Mouse (Mus musculus): ENCODE results near the gene Ascc1. TPM values are rescaled to one million over a fixed set of nuclear protein-coding genes. Genes with fewer than 3 reads are reported as not detected.

Ascc1 gene
- polyA plus RNA-seq, 1 experiment = 27.8 TPM

DNA sequence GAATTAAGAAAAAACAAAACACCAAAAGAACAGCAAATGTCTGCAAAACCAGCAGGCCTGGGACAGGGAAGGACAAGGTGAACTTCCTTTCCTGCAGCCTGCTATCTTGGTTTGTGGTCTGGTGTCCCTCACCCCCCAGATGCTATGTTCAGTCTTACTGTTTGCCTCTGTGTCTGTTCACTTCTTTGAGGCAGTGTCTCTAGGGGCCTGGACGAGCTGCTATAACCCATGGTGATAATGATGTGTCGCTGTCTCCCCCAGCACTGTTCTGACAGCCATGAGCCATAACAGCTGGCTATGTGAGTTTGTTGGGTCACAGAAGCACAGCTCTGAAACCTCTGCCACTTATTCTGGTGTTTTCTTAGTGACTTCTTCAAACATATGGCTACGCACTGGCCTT is 27.8 kb upstream of the Ascc1 start:
- peaks cover 6% of the 10 kb centered on the region for H3K4me1 ChIP-seq (ENCODE audit: control insufficient read depth, insufficient read depth, low read length)
- no peak overlapping the region for H3K27ac ChIP-seq (ENCODE audit: insufficient read depth, low read length)
- TF ChIP-seq CTCF (IDR thresholded peaks at IDR 0.05; ENCODE audit: borderline replicate concordance, insufficient read depth, low read length) (no peak), POLR2A (IDR thresholded peaks at IDR 0.05; ENCODE audit: low read depth, low read length) (no peak)
- H3K4me3 ChIP-seq (ENCODE audit: insufficient read depth, low read length) = no peak overlapping the region

DNA sequence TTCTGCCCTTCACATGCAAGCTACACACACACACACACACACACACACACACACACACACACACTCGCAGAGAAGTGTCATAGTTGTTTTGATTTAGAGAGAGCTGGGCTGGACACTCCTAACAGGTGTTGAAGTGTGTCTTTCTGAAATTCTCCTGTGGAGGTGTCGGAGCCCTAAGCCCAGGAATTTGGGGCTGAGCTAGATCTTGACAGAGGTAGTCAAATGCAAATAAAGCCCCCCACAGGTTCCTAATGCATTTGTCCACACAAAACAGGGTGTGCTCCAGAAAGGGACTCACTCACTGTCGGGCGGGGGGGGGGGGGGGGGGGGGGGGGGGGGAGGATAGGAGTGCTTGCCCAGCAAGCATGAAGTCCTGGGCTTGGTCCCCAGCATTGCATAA is 25.5 kb upstream of the Ascc1 start:
- peaks cover 6% of the 10 kb centered on the region for H3K4me1 ChIP-seq (ENCODE audit: control insufficient read depth, insufficient read depth, low read length)

DNA sequence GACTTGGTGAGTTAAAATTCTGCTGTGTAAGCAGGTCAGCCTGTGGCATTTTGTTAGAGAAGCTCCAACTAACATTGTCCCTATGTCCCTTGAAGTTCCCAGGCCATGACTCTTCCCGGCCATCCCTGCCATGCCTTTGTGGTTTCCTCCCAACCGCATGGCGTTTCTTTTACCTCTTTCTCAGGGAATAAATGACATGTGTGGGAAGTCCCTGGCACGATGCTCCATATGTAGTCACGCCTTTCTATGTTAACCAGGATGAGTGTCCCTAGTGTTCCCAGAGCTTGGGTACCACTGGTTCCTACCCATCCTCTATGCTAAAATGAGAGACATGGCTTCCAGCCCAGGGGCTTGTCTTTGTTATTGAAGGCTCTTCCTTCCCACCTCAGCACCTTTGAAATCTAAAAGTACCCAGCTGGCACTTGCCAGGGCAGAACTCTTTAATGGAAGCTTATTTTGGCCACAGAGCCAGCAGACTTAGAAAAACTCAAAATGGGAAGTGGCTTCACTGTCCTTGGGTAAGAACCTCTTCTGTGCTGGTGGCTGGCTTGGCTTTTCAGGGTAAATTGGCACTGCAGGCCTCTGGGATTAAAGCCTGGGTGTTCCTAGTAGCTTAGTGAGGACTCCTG is 24.8 kb upstream of the Ascc1 start:
- TF ChIP-seq POLR2A (IDR thresholded peaks at IDR 0.05; ENCODE audit: low read depth, low read length) = no peak
- no peak for TF ChIP-seq CTCF (IDR thresholded peaks at IDR 0.05; ENCODE audit: borderline replicate concordance, insufficient read depth, low read length)
- Histone ChIP-seq H3K4me3 (ENCODE audit: insufficient read depth, low read length) (no peak overlapping the region), H3K27ac (ENCODE audit: insufficient read depth, low read length) (peak overlapping the region; percentile 60), H3K4me1 (ENCODE audit: control insufficient read depth, insufficient read depth, low read length) (peaks cover 6% of the 10 kb centered on the region)

More for the DNA sequence above, 25.5 kb upstream of the Ascc1 start:
- no peak overlapping the region for H3K27ac ChIP-seq (ENCODE audit: insufficient read depth, low read length)
- TF ChIP-seq POLR2A (IDR thresholded peaks at IDR 0.05; ENCODE audit: low read depth, low read length) (no peak), CTCF (IDR thresholded peaks at IDR 0.05; ENCODE audit: borderline replicate concordance, insufficient read depth, low read length) (no peak)
- H3K4me3 ChIP-seq (ENCODE audit: insufficient read depth, low read length) = no peak overlapping the region

DNA sequence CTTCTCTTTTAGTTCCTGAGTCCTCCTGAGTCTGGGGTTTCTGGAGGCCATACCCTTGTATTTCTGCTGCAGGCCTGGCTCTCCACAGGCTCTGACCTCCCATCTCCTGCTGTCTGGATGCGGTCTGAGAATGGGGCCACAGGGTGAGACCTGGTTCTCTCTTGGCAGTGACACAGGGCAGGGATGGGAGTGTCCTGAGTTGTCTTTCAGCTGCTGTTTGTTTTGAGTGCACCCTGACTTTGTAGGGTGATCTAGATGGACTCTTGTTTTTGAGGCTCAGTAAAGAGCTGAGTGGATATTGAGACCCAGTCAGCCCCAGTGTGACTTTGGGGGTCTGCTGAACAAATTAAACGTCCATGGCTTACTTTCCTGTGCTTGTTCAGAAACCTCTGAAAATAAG is 24.2 kb upstream of the Ascc1 start:
- Histone ChIP-seq H3K4me3 (ENCODE audit: insufficient read depth, low read length) (no peak overlapping the region), H3K4me1 (ENCODE audit: control insufficient read depth, insufficient read depth, low read length) (peaks cover 6% of the 10 kb centered on the region), H3K27ac (ENCODE audit: insufficient read depth, low read length) (peak overlapping the region; percentile 60)
- TF ChIP-seq CTCF (IDR thresholded peaks at IDR 0.05; ENCODE audit: borderline replicate concordance, insufficient read depth, low read length) = no peak
- no peak; the same call in 1 of the 2 replicates for TF ChIP-seq POLR2A (IDR thresholded peaks at IDR 0.05; ENCODE audit: low read depth, low read length)

DNA sequence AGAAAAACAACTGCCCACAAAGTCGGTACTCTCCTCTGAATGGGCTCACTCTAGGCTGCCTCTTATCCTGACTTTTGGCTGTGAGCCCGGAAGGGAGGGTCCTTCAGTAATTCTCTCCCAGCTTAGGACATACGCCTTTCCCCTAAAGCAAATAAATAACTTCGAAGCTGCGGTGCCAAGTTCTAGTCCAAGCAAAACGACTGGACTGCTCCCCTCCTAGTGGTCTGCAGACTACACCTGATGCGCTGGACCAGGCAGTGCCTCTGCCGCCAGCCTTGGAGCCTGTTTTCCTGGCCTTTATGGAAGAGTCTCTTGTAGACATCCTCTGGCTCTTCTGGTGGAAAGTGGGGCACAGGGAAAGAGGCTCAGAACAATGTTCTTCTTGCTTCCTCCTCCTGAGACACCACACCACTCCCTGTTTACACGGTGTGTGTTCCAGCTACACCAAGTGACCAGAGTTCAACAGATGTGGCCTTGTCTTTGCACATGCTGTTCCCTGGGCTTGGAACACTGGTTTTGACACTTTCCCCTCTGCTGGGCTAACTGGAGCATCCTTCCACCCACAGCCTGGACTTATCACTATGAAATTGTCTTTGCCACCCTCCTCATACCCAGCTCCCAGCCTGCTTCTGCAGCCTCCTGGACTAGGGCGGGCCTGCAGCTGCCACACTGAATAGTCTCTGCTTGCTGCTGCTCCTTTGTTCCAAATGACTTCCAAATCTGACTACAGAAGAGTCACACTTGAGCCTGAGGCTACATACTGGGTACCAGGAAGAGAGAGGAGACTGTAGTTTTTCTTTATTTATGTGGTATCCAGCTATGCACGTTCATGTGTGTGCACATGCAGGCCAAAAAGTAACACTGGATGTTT is 23.5 kb upstream of the Ascc1 start:
- Histone ChIP-seq H3K4me3 (ENCODE audit: insufficient read depth, low read length) (no peak overlapping the region), H3K27ac (ENCODE audit: insufficient read depth, low read length) (peak overlapping the region; percentile 60), H3K4me1 (ENCODE audit: control insufficient read depth, insufficient read depth, low read length) (peaks cover 6% of the 10 kb centered on the region)
- TF ChIP-seq CTCF (IDR thresholded peaks at IDR 0.05; ENCODE audit: borderline replicate concordance, insufficient read depth, low read length) = no peak
- no peak for TF ChIP-seq POLR2A (IDR thresholded peaks at IDR 0.05; ENCODE audit: low read depth, low read length)

DNA sequence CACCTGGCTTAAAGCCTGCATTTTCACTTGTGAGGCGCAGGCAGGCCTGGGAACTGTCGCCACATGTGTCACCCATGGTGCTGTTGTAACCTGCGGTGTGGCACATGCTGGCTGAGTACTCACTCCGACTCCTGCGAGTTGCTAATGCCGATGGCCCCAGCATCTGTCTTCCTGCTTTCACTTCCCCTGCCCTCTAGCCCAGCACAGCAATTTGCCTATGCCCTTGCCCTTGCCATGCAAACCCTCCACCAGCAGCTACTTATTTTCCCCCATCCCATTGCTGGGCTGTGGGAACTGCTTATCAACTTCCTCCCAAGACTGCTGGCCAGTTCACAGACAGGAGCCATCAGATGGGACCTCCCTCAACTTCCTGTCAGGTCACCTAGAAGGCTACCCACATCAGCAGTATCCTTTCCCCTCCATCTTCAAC is 21.8 kb upstream of the Ascc1 start:
- H3K4me3 ChIP-seq (ENCODE audit: insufficient read depth, low read length) = no peak overlapping the region
- no peak for TF ChIP-seq POLR2A (IDR thresholded peaks at IDR 0.05; ENCODE audit: low read depth, low read length)
- no peak for TF ChIP-seq CTCF (IDR thresholded peaks at IDR 0.05; ENCODE audit: borderline replicate concordance, insufficient read depth, low read length)
- peaks cover 6% of the 10 kb centered on the region for H3K4me1 ChIP-seq (ENCODE audit: control insufficient read depth, insufficient read depth, low read length)
- H3K27ac ChIP-seq (ENCODE audit: insufficient read depth, low read length) = no peak overlapping the region

DNA sequence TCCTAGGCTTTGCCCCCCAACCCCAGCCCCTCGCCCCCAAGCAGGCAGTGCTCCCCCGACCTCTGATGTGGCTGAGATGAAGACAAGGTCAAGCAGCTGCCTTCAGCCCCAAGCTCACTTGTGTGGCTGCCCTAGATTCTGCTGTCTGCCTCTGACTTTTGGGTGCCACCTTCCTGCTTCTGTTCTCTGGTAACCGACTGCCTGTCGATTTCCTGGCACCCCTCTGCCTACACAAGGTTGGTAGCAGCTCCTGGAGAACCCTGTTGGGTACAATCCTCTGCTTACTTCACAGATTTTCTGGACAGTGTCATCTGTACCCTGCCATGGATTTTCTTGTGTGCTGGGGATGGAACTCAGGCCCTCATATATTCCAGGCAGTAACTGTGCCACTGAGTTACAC is 21.3 kb upstream of the Ascc1 start:
- H3K4me3 ChIP-seq (ENCODE audit: insufficient read depth, low read length) = no peak overlapping the region
- H3K4me1 ChIP-seq (ENCODE audit: control insufficient read depth, insufficient read depth, low read length) = peaks cover 6% of the 10 kb centered on the region
- TF ChIP-seq POLR2A (IDR thresholded peaks at IDR 0.05; ENCODE audit: low read depth, low read length) (no peak), CTCF (IDR thresholded peaks at IDR 0.05; ENCODE audit: borderline replicate concordance, insufficient read depth, low read length) (no peak)
- H3K27ac ChIP-seq (ENCODE audit: insufficient read depth, low read length) = no peak overlapping the region

DNA sequence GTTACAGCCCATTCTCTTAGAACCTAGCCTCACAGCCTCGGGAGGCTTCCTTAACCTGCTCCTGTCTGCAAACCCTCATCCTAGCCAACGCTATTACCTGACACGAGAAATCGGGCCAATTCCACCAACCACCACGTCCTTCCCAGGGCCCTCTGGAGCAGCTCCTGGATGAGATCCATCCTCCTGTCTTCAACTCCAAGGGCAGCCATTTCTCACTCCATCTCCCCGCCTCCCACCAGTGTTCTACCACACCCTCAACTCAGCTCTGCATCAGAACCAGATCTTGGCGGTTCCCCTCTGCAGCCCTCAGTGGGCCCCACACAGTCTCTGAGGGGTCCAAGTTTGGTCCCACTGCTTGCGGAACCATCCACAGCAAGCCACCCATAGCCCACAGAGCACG is 20.8 kb upstream of the Ascc1 start:
- no peak overlapping the region for H3K27ac ChIP-seq (ENCODE audit: insufficient read depth, low read length)
- H3K4me1 ChIP-seq (ENCODE audit: control insufficient read depth, insufficient read depth, low read length) = peaks cover 6% of the 10 kb centered on the region
- no peak overlapping the region for H3K4me3 ChIP-seq (ENCODE audit: insufficient read depth, low read length)
- TF ChIP-seq POLR2A (IDR thresholded peaks at IDR 0.05; ENCODE audit: low read depth, low read length) (no peak), CTCF (IDR thresholded peaks at IDR 0.05; ENCODE audit: borderline replicate concordance, insufficient read depth, low read length) (no peak)

DNA sequence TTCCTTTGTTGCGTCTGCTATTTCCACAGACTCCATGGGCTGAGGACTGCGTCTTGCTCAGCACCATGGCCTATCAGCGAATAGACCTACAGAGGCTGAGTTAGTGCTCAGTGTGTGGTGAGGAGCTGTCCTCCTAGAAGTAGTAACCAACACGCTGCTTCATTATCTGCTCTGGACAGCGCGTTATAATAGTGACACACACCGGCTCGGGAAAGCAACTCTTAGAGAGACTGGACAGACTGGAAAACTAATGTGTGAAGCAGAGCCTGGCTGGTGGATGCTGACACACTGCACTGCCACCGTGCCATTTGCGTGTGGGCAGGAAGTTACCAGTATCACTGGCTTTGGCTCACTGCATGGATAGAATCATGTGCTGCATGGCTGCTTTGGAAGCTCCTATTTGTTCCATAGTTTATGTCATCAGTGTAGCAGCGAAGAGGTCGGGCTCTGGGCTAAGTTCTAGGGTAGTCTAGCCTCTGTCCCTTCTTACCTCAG is 20.2 kb upstream of the Ascc1 start:
- H3K27ac ChIP-seq (ENCODE audit: insufficient read depth, low read length) = no peak overlapping the region
- TF ChIP-seq POLR2A (IDR thresholded peaks at IDR 0.05; ENCODE audit: low read depth, low read length) (no peak), CTCF (IDR thresholded peaks at IDR 0.05; ENCODE audit: borderline replicate concordance, insufficient read depth, low read length) (no peak)
- H3K4me3 ChIP-seq (ENCODE audit: insufficient read depth, low read length) = no peak overlapping the region
- H3K4me1 ChIP-seq (ENCODE audit: control insufficient read depth, insufficient read depth, low read length) = peaks cover 6% of the 10 kb centered on the region

DNA sequence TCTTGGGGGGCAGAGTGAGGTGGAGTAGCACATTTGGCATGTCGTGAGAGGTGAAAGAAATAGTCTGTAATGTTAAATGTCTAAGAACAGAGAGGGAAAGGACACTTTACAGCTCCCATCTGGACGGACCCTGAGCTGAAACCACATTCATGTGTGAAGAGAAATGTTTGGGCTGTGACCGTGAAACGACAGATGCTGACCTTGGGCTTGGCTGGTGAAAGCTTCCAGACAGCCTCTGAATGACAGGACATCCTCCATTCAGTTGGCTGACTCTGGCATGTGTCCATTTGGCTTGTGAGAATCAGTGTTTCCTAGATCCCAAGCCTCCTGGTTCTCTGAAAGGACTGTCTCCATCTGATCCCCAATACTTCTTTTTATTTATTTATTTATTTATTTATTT is 14.6 kb upstream of the Ascc1 start:
- Histone ChIP-seq H3K4me1 (ENCODE audit: control insufficient read depth, insufficient read depth, low read length) (no peaks in the 10 kb centered on the region), H3K4me3 (ENCODE audit: insufficient read depth, low read length) (no peak overlapping the region), H3K27ac (ENCODE audit: insufficient read depth, low read length) (no peak overlapping the region)
- TF ChIP-seq POLR2A (IDR thresholded peaks at IDR 0.05; ENCODE audit: low read depth, low read length) (no peak), CTCF (IDR thresholded peaks at IDR 0.05; ENCODE audit: borderline replicate concordance, insufficient read depth, low read length) (no peak)

Data from embryonic fibroblast, embryonic 13.5 days (primary cell).